Mouse (Mus musculus): ENCODE measurements at regions not wholly inside any gene's neighbourhood (a gene's known extent, or its start where the extent isn't known, plus 50 kb on each side); places are given as distances from the start of the nearest gene placed in this dataset.
"Not testable (repeated sequence)": the region's sequence is repeated elsewhere in the genome, so short reads cannot be mapped to it uniquely, and the experiment has no call there.

GRCm38 (mm10) chr2:53440301-53440700 lies 248.8 kb downstream of the Arl6ip6 start:
- not testable (repeated sequence) for ATAC-seq; H3K9me3 ChIP-seq (ENCODE audit: control insufficient read depth, low read length); H3K4me2 ChIP-seq (ENCODE audit: low read length); H3K27ac ChIP-seq (ENCODE audit: low read depth, low read length); H3K36me3 ChIP-seq (ENCODE audit: control insufficient read depth, insufficient read depth, low read length); H3K27me3 ChIP-seq (replicated peaks; ENCODE audit: control insufficient read depth, insufficient read depth, low read length); H3K4me3 ChIP-seq (ENCODE audit: low read length); H3K4me1 ChIP-seq (ENCODE audit: control insufficient read depth, insufficient read depth, low read depth, low read length); H3K9ac ChIP-seq (ENCODE audit: low read depth, low read length)
- 54% methylated on average over 3 of the region's 3 CpGs for WGBS

DNA sequence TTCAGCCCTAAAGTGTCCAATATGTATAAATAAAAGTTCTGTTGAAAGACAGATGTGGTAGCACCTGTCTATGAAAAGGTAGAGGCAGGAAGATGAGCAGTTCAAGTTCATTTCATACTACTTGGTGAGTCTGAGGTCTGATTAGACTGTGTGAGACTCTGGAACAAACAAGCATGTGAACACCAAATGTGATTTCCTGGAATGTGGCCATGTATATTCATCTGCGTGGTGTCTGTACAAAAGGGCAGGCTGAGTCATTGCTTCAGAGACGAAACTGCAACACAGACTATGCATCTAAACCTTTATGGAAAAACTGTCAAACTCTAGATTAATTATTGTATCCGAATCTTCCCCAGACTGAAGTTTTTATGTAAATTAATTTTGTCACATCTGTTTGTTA lies 268.7 kb downstream of the Arl6ip6 start:
- no peaks in the 10 kb centered on the region for H3K27me3 ChIP-seq (replicated peaks; ENCODE audit: control insufficient read depth, insufficient read depth, low read length)
- H3K4me1 ChIP-seq (ENCODE audit: control insufficient read depth, insufficient read depth, low read depth, low read length): no peaks in the 10 kb centered on the region
- H3K9ac ChIP-seq (ENCODE audit: low read depth, low read length): no peak overlapping the region
- no peak overlapping the region for H3K4me3 ChIP-seq (ENCODE audit: low read length)
- no peak overlapping the region for H3K4me2 ChIP-seq (ENCODE audit: low read length)
- H3K36me3 ChIP-seq (ENCODE audit: control insufficient read depth, insufficient read depth, low read length): no peaks in the 10 kb centered on the region
- no peaks in the 10 kb centered on the region for H3K9me3 ChIP-seq (ENCODE audit: control insufficient read depth, low read length)
- 60% methylated on average over 3 of the region's 3 CpGs for WGBS
- ATAC-seq: no peak
- H3K27ac ChIP-seq (ENCODE audit: low read depth, low read length): no peak overlapping the region

DNA sequence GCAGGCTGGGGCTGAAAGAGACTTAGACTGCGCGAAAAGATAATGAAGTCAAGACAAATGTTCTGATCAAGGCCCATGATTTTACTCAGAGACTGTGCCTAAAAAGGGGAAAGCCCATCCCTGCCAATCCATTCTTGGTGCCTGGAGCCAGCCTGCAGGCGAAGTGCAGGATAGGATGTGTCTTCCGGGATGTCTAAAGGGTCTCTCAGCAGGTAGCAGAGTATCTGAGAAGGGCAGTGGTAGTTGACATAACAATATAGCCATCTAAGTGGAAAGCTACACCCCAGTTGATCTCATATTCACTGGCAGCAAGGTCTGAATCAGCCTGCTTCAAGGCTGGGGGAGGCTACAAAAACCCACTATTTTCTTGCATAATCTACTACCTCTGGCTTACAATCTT lies 282.9 kb downstream of the Arl6ip6 start:
- H3K9ac ChIP-seq (ENCODE audit: low read depth, low read length): no peak overlapping the region
- no peak overlapping the region for H3K4me2 ChIP-seq (ENCODE audit: low read length)
- no peak overlapping the region for H3K4me3 ChIP-seq (ENCODE audit: low read length)
- H3K36me3 ChIP-seq (ENCODE audit: control insufficient read depth, insufficient read depth, low read length): no peaks in the 10 kb centered on the region
- H3K27me3 ChIP-seq (replicated peaks; ENCODE audit: control insufficient read depth, insufficient read depth, low read length): no peaks in the 10 kb centered on the region
- H3K9me3 ChIP-seq (ENCODE audit: control insufficient read depth, low read length): no peaks in the 10 kb centered on the region
- WGBS: 79% methylated on average over 4 of the region's 4 CpGs
- no peak for ATAC-seq
- no peak overlapping the region for H3K27ac ChIP-seq (ENCODE audit: low read depth, low read length)
- H3K4me1 ChIP-seq (ENCODE audit: control insufficient read depth, insufficient read depth, low read depth, low read length): no peaks in the 10 kb centered on the region

- not testable (repeated sequence) for H3K4me1 ChIP-seq (ENCODE audit: control insufficient read depth, insufficient read depth, low read depth, low read length); H3K36me3 ChIP-seq (ENCODE audit: control insufficient read depth, insufficient read depth, low read length); H3K4me3 ChIP-seq (ENCODE audit: low read length); ATAC-seq; H3K9me3 ChIP-seq (ENCODE audit: control insufficient read depth, low read length); H3K4me2 ChIP-seq (ENCODE audit: low read length); H3K27ac ChIP-seq (ENCODE audit: low read depth, low read length); H3K9ac ChIP-seq (ENCODE audit: low read depth, low read length); H3K27me3 ChIP-seq (replicated peaks; ENCODE audit: control insufficient read depth, insufficient read depth, low read length)
- WGBS: 94% methylated on average over 4 of the region's 4 CpGs
Measured at GRCm38 (mm10) chr2:53479051-53479450, 287.5 kb downstream of the Arl6ip6 start.

- no peak overlapping the region for H3K4me2 ChIP-seq (ENCODE audit: low read length)
- no peaks in the 10 kb centered on the region for H3K4me1 ChIP-seq (ENCODE audit: control insufficient read depth, insufficient read depth, low read depth, low read length)
- H3K27me3 ChIP-seq (replicated peaks; ENCODE audit: control insufficient read depth, insufficient read depth, low read length): no peaks in the 10 kb centered on the region
- ATAC-seq: no peak
- 70% methylated on average over 1 of the region's 1 CpGs for WGBS
- no peak overlapping the region for H3K9ac ChIP-seq (ENCODE audit: low read depth, low read length)
- H3K36me3 ChIP-seq (ENCODE audit: control insufficient read depth, insufficient read depth, low read length): no peaks in the 10 kb centered on the region
- no peak overlapping the region for H3K27ac ChIP-seq (ENCODE audit: low read depth, low read length)
- no peaks in the 10 kb centered on the region for H3K9me3 ChIP-seq (ENCODE audit: control insufficient read depth, low read length)
- no peak overlapping the region for H3K4me3 ChIP-seq (ENCODE audit: low read length)
Measured at GRCm38 (mm10) chr2:53488301-53488700, 296.8 kb downstream of the Arl6ip6 start.

- Histone ChIP-seq H3K9me3 (ENCODE audit: control insufficient read depth, low read length) (no peaks in the 10 kb centered on the region), H3K4me3 (ENCODE audit: low read length) (no peak overlapping the region), H3K4me2 (ENCODE audit: low read length) (no peak overlapping the region), H3K36me3 (ENCODE audit: control insufficient read depth, insufficient read depth, low read length) (no peaks in the 10 kb centered on the region), H3K27me3 (replicated peaks; ENCODE audit: control insufficient read depth, insufficient read depth, low read length) (no peaks in the 10 kb centered on the region), H3K9ac (ENCODE audit: low read depth, low read length) (no peak overlapping the region), H3K27ac (ENCODE audit: low read depth, low read length) (no peak overlapping the region), H3K4me1 (ENCODE audit: control insufficient read depth, insufficient read depth, low read depth, low read length) (no peaks in the 10 kb centered on the region)
- peak; percentile 74 for ATAC-seq
- 43% methylated on average over 4 of the region's 4 CpGs for WGBS
Measured at GRCm38 (mm10) chr2:53490805-53491585, 299.5 kb downstream of the Arl6ip6 start.

GRCm38 (mm10) chr2:53492788-53493187 lies 301.3 kb downstream of the Arl6ip6 start:
- Histone ChIP-seq H3K4me1 (ENCODE audit: control insufficient read depth, insufficient read depth, low read depth, low read length) (no peaks in the 10 kb centered on the region), H3K4me2 (ENCODE audit: low read length) (no peak overlapping the region), H3K9ac (ENCODE audit: low read depth, low read length) (no peak overlapping the region), H3K36me3 (ENCODE audit: control insufficient read depth, insufficient read depth, low read length) (no peaks in the 10 kb centered on the region), H3K27me3 (replicated peaks; ENCODE audit: control insufficient read depth, insufficient read depth, low read length) (no peaks in the 10 kb centered on the region), H3K9me3 (ENCODE audit: control insufficient read depth, low read length) (no peaks in the 10 kb centered on the region), H3K27ac (ENCODE audit: low read depth, low read length) (no peak overlapping the region), H3K4me3 (ENCODE audit: low read length) (no peak overlapping the region)
- ATAC-seq: no peak
- 78% methylated on average over 2 of the region's 2 CpGs for WGBS

GRCm38 (mm10) chr2:53501657-53502274 lies 310.2 kb downstream of the Arl6ip6 start:
- H3K4me3 ChIP-seq (ENCODE audit: low read length): peak overlapping the region; percentile 34
- peak; percentile 97 for ATAC-seq
- H3K27ac ChIP-seq (ENCODE audit: low read depth, low read length): peak overlapping the region; percentile 51; the same call in 1 of the 2 replicates
- WGBS: 20% methylated on average over 14 of the region's 14 CpGs
- no peaks in the 10 kb centered on the region for H3K27me3 ChIP-seq (replicated peaks; ENCODE audit: control insufficient read depth, insufficient read depth, low read length)
- peak overlapping the region; percentile 66 for H3K4me2 ChIP-seq (ENCODE audit: low read length)
- H3K4me1 ChIP-seq (ENCODE audit: control insufficient read depth, insufficient read depth, low read depth, low read length): peaks cover 2% of the 10 kb centered on the region; the same call in 1 of the 2 replicates
- peak overlapping the region; percentile 45 for H3K9ac ChIP-seq (ENCODE audit: low read depth, low read length)
- H3K9me3 ChIP-seq (ENCODE audit: control insufficient read depth, low read length): no peaks in the 10 kb centered on the region
- no peaks in the 10 kb centered on the region for H3K36me3 ChIP-seq (ENCODE audit: control insufficient read depth, insufficient read depth, low read length)

DNA sequence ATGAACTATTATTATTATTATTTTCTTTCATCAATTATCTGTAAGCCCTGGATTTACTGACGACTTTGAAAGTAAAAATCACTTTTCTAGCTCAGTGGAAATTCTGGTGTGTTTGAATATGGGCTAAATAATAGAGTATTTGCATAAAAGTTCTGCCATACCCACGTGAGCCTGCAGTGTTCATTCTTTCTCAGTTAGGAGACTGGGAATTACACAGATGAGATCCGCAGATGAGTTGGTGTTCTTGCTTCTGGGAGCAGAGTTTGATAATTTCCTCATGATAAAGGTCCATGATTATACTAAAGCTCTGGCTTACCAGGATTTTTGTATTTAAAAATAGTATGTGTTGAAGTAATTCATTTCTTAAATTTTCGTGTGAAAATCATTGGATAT lies 310.7 kb downstream of the Arl6ip6 start:
- WGBS: 36% methylated on average over 4 of the region's 4 CpGs
- no peak for ATAC-seq
- no peak overlapping the region for H3K4me2 ChIP-seq (ENCODE audit: low read length)
- H3K36me3 ChIP-seq (ENCODE audit: control insufficient read depth, insufficient read depth, low read length): no peaks in the 10 kb centered on the region
- no peak overlapping the region for H3K27ac ChIP-seq (ENCODE audit: low read depth, low read length)
- H3K27me3 ChIP-seq (replicated peaks; ENCODE audit: control insufficient read depth, insufficient read depth, low read length): no peaks in the 10 kb centered on the region
- no peaks in the 10 kb centered on the region for H3K9me3 ChIP-seq (ENCODE audit: control insufficient read depth, low read length)
- no peak overlapping the region for H3K4me3 ChIP-seq (ENCODE audit: low read length)
- no peak overlapping the region for H3K9ac ChIP-seq (ENCODE audit: low read depth, low read length)
- peaks cover 2% of the 10 kb centered on the region; the same call in 1 of the 2 replicates for H3K4me1 ChIP-seq (ENCODE audit: control insufficient read depth, insufficient read depth, low read depth, low read length)

Measured in hindbrain, embryonic 16.5 days (tissue).